Mouse (Mus musculus): ENCODE data around the gene Pigk.

GRCm38 (mm10) chr3:152929256-152929787 is 215.4 kb downstream of the Pigk start:
- TF ChIP-seq CTCF (IDR thresholded peaks at IDR 0.05; ENCODE audit: low read depth, low read length) (no peak), POLR2A (IDR thresholded peaks at IDR 0.05; ENCODE audit: borderline replicate concordance, low read depth, low read length) (no peak)

All from bone marrow macrophage, adult 2 months (primary cell).